Mouse (Mus musculus) small intestine, adult 2 months (tissue): ENCODE results near the gene Mycn.

Experiments used
- CTCF ChIP-seq: fragments of 200-500 bp; IDR thresholded peaks from 2 replicates; pipeline ENCODE4 v1.5.1; 2012; ENCODE audit warnings: low read depth, mild to moderate bottlenecking, control low read depth, inconsistent platforms, low read length, moderate library complexity, mixed read lengths; ENCODE audit not compliant: insufficient replicate concordance, insufficient read length; ENCODE audit errors: extremely low read depth
- POLR2A ChIP-seq: fragments of 200-500 bp; IDR thresholded peaks from 2 replicates; pipeline ENCODE4 v1.6.1; 2012; ENCODE audit warnings: low read depth, mild to moderate bottlenecking, control low read depth, inconsistent platforms, low read length, moderate library complexity

- TF ChIP-seq POLR2A (no peak), CTCF (peak; percentile 54; the same call in 1 of the 2 replicates)
These were observed 2.9 kb downstream of the Mycn start for GRCm38 (mm10) chr12:12938850-12939249.
